ENCODE assay signal across 13 mouse cellular contexts in genomic region chr6:55337242-55337641, GRCm38 (mm10). TPM values are rescaled to one million over a fixed set of nuclear protein-coding genes. Genes with fewer than 3 reads are reported as not detected.
DNase-seq lines count a peak whose midpoint lies in the region; ATAC-seq and TF ChIP-seq lines count a peak whose summit lies in the region.
"Had no signal": no experiment of that assay in that cellular context is flagged by ENCODE, and none has a peak within 500 bp of the region (broad histone marks: within the 10 kb centered on the region; RNA-seq: fewer than 3 reads in every experiment).

No protein-coding gene starts in this region.

- H3K27ac ChIP-seq in heart, embryonic 14.5 days (replicated peaks in 1 of 2; ENCODE audit: control insufficient read depth in 1 of 2, insufficient read depth in 1 of 2, low read depth in 2 of 2, low read length in 2 of 2): no peak overlapping the region
- H3K27ac ChIP-seq in lung, embryonic 14.5 days (ENCODE audit: low read depth): no peak overlapping the region
- no peak overlapping the region; the same call in 1 of the 2 replicates for H3K27ac ChIP-seq in embryonic facial prominence, embryonic 14.5 days (replicated peaks; ENCODE audit: low read depth, low read length)
- H3K27ac ChIP-seq in liver, postnatal 0 days (ENCODE audit: low read depth): peak overlapping the region; percentile 88
- H3K27ac ChIP-seq: neural tube, embryonic 15.5 days had no signal

- peak overlapping the region; percentile 47 for H3K4me2 ChIP-seq in heart, embryonic 14.5 days (ENCODE audit: low read length)
- peak overlapping the region; percentile 40 for H3K4me2 ChIP-seq in lung, embryonic 14.5 days
- H3K4me2 ChIP-seq in embryonic facial prominence, embryonic 14.5 days (ENCODE audit: low read depth, low read length): peak overlapping the region; percentile 42
- peak overlapping the region; percentile 79 for H3K4me2 ChIP-seq in liver, postnatal 0 days (ENCODE audit: low read depth, low read length)
- H3K4me2 ChIP-seq: neural tube, embryonic 15.5 days had no signal

- DNase-seq in heart, adult 18-20 months: no peak
- DNase-seq in lung, embryonic 14.5 days: no peak
- DNase-seq in lung, postnatal 25 days (ENCODE audit: low spot score): no peak
- no peak for DNase-seq in embryonic facial prominence, embryonic 14.5 days (ENCODE audit: low spot score)
- no peak for DNase-seq in liver, postnatal 0 days
- no peak for DNase-seq in cerebellum, adult 11 months
- no peak for DNase-seq in embryo, embryonic 10 days (ENCODE audit: low spot score)
- DNase-seq: cerebellum, postnatal 25 days had no signal

- no peak for ATAC-seq in heart, embryonic 14.5 days (ENCODE audit: insufficient number of reproducible peaks, insufficient read depth, low FRiP score, low read depth)
- ATAC-seq in lung, embryonic 14.5 days (ENCODE audit: insufficient read depth): no peak
- ATAC-seq in embryonic facial prominence, embryonic 14.5 days (ENCODE audit: low read depth): no peak
- ATAC-seq in liver, postnatal 0 days: no peak

- no peak for TF ChIP-seq EP300 in liver, postnatal 0 days (IDR thresholded peaks at IDR 0.05; ENCODE audit: low read depth)

- H3K4me3 ChIP-seq in heart, embryonic 14.5 days (ENCODE audit: control insufficient read depth in 1 of 2, insufficient read depth in 1 of 2, low read depth in 1 of 2, low read length in 2 of 2): peak overlapping the region; percentile 17 to 19
- H3K4me3 ChIP-seq in lung, embryonic 14.5 days (ENCODE audit: low read depth, low read length): peak overlapping the region; percentile 18; the same call in 1 of the 2 replicates
- peak overlapping the region; percentile 25 for H3K4me3 ChIP-seq in embryonic facial prominence, embryonic 14.5 days (ENCODE audit: low read depth, low read length)
- H3K4me3 ChIP-seq in liver, postnatal 0 days (ENCODE audit: low read depth, low read length): peak overlapping the region; percentile 56
- H3K4me3 ChIP-seq: neural tube, embryonic 15.5 days had no signal

- 61% methylated on average over 5 of the region's 5 CpGs for WGBS in heart, embryonic 14.5 days
- 77% methylated on average over 5 of the region's 5 CpGs for WGBS in lung, embryonic 14.5 days
- WGBS in embryonic facial prominence, embryonic 14.5 days: 72% methylated on average over 5 of the region's 5 CpGs
- WGBS in liver, postnatal 0 days (ENCODE audit: insufficient replicate concordance): 48% methylated on average over 5 of the region's 5 CpGs

- H3K36me3 ChIP-seq in heart, embryonic 14.5 days (ENCODE audit: control insufficient read depth, insufficient read depth, low read length): no peaks in the 10 kb centered on the region
- no peaks in the 10 kb centered on the region for H3K36me3 ChIP-seq in lung, embryonic 14.5 days (ENCODE audit: insufficient read depth)
- H3K36me3 ChIP-seq in embryonic facial prominence, embryonic 14.5 days (ENCODE audit: control insufficient read depth, insufficient read depth, low read length): no peaks in the 10 kb centered on the region
- peaks cover 2% of the 10 kb centered on the region; the same call in 1 of the 2 replicates for H3K36me3 ChIP-seq in liver, postnatal 0 days (replicated peaks; ENCODE audit: insufficient read depth, low read length)
- H3K36me3 ChIP-seq: neural tube, embryonic 15.5 days had no signal

- no peaks in the 10 kb centered on the region for H3K9me3 ChIP-seq in heart, embryonic 14.5 days (ENCODE audit: control insufficient read depth, low read length)
- H3K9me3 ChIP-seq in lung, embryonic 14.5 days (ENCODE audit: low read depth, low read length): no peaks in the 10 kb centered on the region
- no peaks in the 10 kb centered on the region for H3K9me3 ChIP-seq in embryonic facial prominence, embryonic 14.5 days (ENCODE audit: control insufficient read depth, low read length)
- no peaks in the 10 kb centered on the region for H3K9me3 ChIP-seq in liver, postnatal 0 days (ENCODE audit: low read length)
- H3K9me3 ChIP-seq: neural tube, embryonic 15.5 days had no signal

- no peak for TF ChIP-seq CTCF in lung, embryonic 14.5 days (IDR thresholded peaks at IDR 0.05; ENCODE audit: low read depth)
- no peak for TF ChIP-seq CTCF in liver, postnatal 0 days (IDR thresholded peaks at IDR 0.05; ENCODE audit: low read depth)

- peak overlapping the region; percentile 27; the same call in 1 of the 2 replicates for H3K9ac ChIP-seq in heart, embryonic 14.5 days (ENCODE audit: low read length)
- no peak overlapping the region for H3K9ac ChIP-seq in lung, embryonic 14.5 days
- H3K9ac ChIP-seq in embryonic facial prominence, embryonic 14.5 days (ENCODE audit: low read depth, low read length): peak overlapping the region; percentile 48
- H3K9ac ChIP-seq in liver, postnatal 0 days (replicated peaks): peak overlapping the region; percentile 78
- H3K9ac ChIP-seq: neural tube, embryonic 15.5 days had no signal

- no peaks in the 10 kb centered on the region; the same call in 1 of the 2 replicates for H3K27me3 ChIP-seq in heart, embryonic 14.5 days (ENCODE audit: control insufficient read depth, insufficient read depth, low read length)
- H3K27me3 ChIP-seq in lung, embryonic 14.5 days (ENCODE audit: insufficient read depth, low read length): no peaks in the 10 kb centered on the region
- no peaks in the 10 kb centered on the region for H3K27me3 ChIP-seq in embryonic facial prominence, embryonic 14.5 days (replicated peaks; ENCODE audit: control insufficient read depth, insufficient read depth, low read length)
- H3K27me3 ChIP-seq in liver, postnatal 0 days (ENCODE audit: insufficient read depth, low read length): no peaks in the 10 kb centered on the region
- H3K27me3 ChIP-seq: neural tube, embryonic 15.5 days had no signal

- H3K4me1 ChIP-seq in heart, embryonic 14.5 days (ENCODE audit: control insufficient read depth in 2 of 2, insufficient read depth in 2 of 2, low read length in 2 of 2): peaks cover 43 to 56% of the 10 kb centered on the region in 2 experiments
- peaks cover 31% of the 10 kb centered on the region for H3K4me1 ChIP-seq in lung, embryonic 14.5 days (ENCODE audit: insufficient read depth)
- H3K4me1 ChIP-seq in embryonic facial prominence, embryonic 14.5 days (ENCODE audit: control insufficient read depth, insufficient read depth, low read length): peaks cover 53% of the 10 kb centered on the region
- peaks cover 31% of the 10 kb centered on the region for H3K4me1 ChIP-seq in liver, postnatal 0 days (ENCODE audit: insufficient read depth)

RNA-seq across cellular contexts. Expression of gene Aqp1, which starts 1.0 kb away (rescaled TPM):
- polyA plus RNA-seq in heart, embryonic 14.5 days (2014; fragmentation: Nextera tagmentation; extraction: Ambion mirVana): 3.5 and 8.7 TPM in 2 replicates
- total RNA-seq in heart, adult 18-20 months (2021): 100 to 1,000 TPM; 402 to 412 TPM
- 4.0 and 4.4 TPM in 2 replicates for polyA plus RNA-seq in lung, embryonic 14.5 days (2014; fragmentation: Nextera tagmentation; extraction: Ambion mirVana)
- polyA plus RNA-seq in embryonic facial prominence, embryonic 14.5 days (2014; fragmentation: Nextera tagmentation; extraction: Ambion mirVana): 20.4 and 20.5 TPM in 2 replicates
- 134 and 135 TPM in 2 replicates for polyA plus RNA-seq in liver, postnatal 0 days (2015; fragmentation: Nextera tagmentation; extraction: Ambion mirVana)
- total RNA-seq: CH12.LX had no signal

RNA-seq across cellular contexts. Expression of gene Ghrhr, which starts 38.9 kb away (rescaled TPM):
- polyA plus RNA-seq in heart, embryonic 14.5 days (2014; fragmentation: Nextera tagmentation; extraction: Ambion mirVana): not detected in 2 replicates
- total RNA-seq in heart, adult 18-20 months (2021): not detected
- polyA plus RNA-seq in lung, embryonic 14.5 days (2014; fragmentation: Nextera tagmentation; extraction: Ambion mirVana): not detected in 2 replicates
- polyA plus RNA-seq in embryonic facial prominence, embryonic 14.5 days (2014; fragmentation: Nextera tagmentation; extraction: Ambion mirVana): not detected in 2 replicates
- 0.08 and 0.09 TPM in 2 replicates for polyA plus RNA-seq in liver, postnatal 0 days (2015; fragmentation: Nextera tagmentation; extraction: Ambion mirVana)
- total RNA-seq: CH12.LX; left cerebral cortex, adult 18-20 months had no signal
- polyA plus RNA-seq: forebrain, embryonic 11.5 days; neural tube, embryonic 15.5 days had no signal
